Mouse (Mus musculus): ENCODE data around the gene Fosl1. TPM values are rescaled to one million over a fixed set of nuclear protein-coding genes. Genes with fewer than 3 reads are reported as not detected.

Fosl1 gene
- polyA plus RNA-seq (2015; fragmentation: Nextera tagmentation; extraction: Ambion mirVana) = not detected in 2 replicates

DNA sequence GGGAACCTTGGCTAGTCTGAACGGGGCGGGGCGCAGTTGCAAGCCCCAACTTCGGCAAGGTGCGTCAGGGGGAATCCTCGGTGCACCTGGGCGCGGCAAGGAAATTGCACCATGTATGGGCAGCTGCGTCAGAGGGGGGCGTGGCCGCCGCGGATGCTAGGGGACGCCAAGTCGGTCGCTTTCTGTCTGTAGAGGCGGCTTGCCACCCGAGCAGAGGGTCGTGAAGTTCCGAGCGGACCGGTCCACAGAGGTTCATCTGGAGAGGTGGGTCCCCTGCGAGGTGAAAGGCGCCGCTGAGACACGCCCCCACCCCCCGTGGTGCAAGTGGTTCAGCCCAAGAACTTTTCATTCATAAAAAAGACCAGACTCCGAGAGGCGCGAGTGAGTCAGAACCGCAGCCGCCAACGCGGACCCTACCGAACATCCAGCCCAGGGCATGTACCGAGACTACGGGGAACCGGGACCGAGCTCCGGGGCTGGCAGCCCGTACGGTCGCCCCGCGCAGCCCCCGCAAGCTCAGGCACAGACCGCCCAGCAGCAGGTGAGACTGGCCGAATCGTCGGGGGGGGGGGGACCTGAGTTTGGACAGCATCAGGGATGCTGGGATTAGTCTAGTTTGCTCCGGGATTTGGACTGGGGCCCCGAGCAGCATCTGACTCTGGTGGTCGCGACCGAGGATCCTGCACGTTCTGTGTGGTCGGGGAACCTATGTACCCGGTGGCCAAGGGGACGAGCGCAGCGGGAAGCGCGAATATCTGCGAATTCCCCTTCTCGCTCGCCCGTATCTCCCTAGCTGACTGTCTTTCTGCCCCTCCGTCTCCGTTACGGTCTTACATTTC is at the start of gene Fosl1:
Gene Fosl1 (plus strand): TSS at position 33 of the 839 bp plus-strand sequence.

GRCm38 (mm10) chr19:5402293-5402692 is 45.1 kb upstream of the Fosl1 start, which contains the start of gene Tsga10ip:
Gene Tsga10ip (minus strand): TSS chr19:5402526.

DNA sequence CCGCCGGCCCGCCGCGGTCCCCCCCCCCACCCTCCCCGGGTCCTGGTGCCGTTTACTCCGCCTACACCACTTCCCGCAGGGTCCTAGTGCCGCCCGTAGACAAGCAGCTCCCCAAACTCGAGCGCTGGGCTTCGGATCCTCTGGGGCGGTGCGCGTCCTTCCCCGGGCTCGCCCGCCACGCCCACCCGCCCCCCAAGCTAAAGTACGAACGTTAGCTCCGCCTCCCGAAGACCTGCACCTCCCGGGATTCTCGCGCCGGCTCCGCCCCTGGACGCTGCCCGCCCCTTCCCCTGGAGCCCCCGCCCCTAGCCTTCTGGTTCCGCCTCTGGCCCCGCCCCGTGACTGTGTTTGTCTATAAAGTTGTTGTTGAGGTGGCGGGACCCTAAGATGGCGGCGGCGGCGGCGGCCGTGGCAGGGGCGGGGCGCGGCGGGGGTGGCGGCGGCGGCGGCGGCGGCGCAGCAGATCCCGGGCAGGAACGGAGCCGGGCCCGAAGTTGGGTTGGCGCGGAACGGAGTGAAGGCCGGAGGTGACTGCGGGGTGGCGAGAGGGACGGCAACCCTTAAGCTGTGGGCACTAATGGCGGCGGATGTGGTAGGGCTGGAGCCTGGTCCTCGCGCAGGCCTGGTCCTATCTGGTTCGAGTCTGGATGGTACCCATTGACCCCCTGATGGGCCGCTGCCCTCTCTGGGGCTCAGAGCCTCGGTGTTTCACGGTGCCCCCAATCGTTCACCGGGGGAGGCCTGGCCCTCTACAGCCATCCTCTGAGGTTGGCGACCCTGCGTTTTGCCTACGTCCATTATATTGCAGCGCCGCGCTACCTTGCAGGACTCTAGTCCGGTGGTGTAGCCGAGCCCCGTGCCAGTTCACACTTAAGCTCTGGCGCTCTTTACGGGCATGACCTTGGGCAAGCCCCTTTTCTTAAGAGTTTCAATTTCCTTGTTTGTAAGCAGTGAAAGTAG is 22.3 kb upstream of the Fosl1 start, which contains the start of the genes Drap1 and AI837181:
Gene Drap1 (minus strand): TSS at position 198 of the 960 bp plus-strand sequence.
Gene AI837181 (plus strand): TSS at position 363 of the 960 bp plus-strand sequence.

GRCm38 (mm10) chr19:5457746-5458442 is 10.5 kb downstream of the Fosl1 start, which contains the start of gene Ccdc85b:
Gene Ccdc85b (minus strand): TSS chr19:5457894.

GRCm38 (mm10) chr19:5460465-5460911 is 13.1 kb downstream of the Fosl1 start, which contains the start of gene Fibp:
Gene Fibp (plus strand): TSS chr19:5460615.

DNA sequence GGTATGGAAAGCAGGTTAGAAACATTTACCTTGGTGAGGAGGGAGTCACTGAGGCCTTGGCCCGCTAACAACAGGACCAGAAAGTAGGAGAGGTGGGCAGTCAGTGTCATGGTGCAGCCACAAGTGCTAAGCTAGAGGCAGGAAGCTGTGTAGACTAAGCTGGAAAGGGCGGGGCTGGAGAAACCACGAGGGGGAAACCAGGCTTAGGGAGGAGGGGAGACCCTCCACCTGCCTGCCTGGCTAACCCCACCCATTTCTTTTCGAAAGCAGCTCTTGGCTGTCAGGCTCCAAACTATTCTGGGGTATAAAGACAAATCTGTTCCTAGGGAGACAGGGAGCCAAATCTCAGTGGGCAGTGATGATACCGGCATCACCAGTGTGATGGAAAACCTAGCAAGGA is 21.0 kb downstream of the Fosl1 start, which contains the start of gene Ctsw:
Gene Ctsw (minus strand): TSS at position 134 of the 400 bp plus-strand sequence.

DNA sequence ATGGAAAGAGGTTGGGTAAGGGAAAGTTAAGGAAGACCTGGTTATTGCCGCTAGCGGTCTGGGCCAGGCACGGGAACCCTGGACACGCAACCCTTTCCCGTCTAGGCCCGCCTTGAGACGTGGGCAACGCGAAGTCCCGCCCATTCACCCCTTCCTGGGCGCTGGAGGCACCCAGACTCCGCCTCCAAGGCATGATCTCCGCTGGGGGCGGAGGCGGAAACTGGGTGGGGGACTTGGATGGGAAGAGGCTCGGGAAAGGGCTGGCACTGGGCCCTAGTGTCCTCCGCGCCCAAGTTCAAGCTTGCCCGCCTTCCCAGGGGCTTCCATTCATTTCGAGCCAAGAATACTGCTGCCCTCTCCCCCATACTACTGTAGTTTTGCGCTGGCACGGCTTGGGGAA is 26.4 kb downstream of the Fosl1 start, which contains the start of gene Efemp2:
Gene Efemp2 (plus strand): TSS at position 235 of the 400 bp plus-strand sequence.

GRCm38 (mm10) chr19:5487768-5488550 is 40.6 kb downstream of the Fosl1 start, which contains the start of gene Mus81:
Gene Mus81 (minus strand): TSS chr19:5488402.

GRCm38 (mm10) chr19:5490313-5490897 is 43.1 kb downstream of the Fosl1 start, which contains the start of gene Cfl1:
Gene Cfl1 (plus strand): TSS chr19:5490455.

DNA sequence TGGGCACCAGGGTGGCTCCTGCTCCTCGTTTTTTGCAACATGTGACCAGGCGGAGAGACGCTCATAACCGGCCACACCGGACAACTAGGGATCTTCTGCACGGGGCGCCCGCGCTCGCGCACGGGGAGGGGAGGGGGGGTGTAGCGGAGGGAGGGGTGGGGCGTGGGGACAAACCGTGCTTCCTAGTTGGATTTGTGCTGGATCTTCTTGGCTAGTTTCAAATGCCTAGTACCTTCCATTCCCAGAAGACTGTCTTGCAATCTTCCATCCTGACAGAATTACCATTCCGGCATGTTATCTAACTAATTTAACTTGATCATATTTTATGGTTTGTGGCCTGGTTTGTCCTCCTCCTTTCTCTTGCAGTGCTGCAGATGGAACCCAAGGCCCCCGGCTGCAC is 56.3 kb downstream of the Fosl1 start, which contains the start of gene 1700020D05Rik:
Gene 1700020D05Rik (minus strand): TSS at position 101 of the 400 bp plus-strand sequence.

Other genes starting within 250 kb of the Fosl1 start
- 39.0 and 46.4 TPM in 2 replicates for gene Pacs1, start 174.4 kb upstream of the Fosl1 start, polyA plus RNA-seq (2015; fragmentation: Nextera tagmentation; extraction: Ambion mirVana)
- 285 and 310 TPM in 2 replicates for gene Sf3b2, start 152.1 kb upstream of the Fosl1 start, polyA plus RNA-seq (2015; fragmentation: Nextera tagmentation; extraction: Ambion mirVana)
- 27.2 and 33.5 TPM in 2 replicates for gene Gal3st3, start 149.2 kb upstream of the Fosl1 start, polyA plus RNA-seq (2015; fragmentation: Nextera tagmentation; extraction: Ambion mirVana)
- not detected in 2 replicates for gene Catsper1, start 111.8 kb upstream of the Fosl1 start, polyA plus RNA-seq (2015; fragmentation: Nextera tagmentation; extraction: Ambion mirVana)
- 13.4 and 14.4 TPM in 2 replicates for gene Cst6, start 98.0 kb upstream of the Fosl1 start, polyA plus RNA-seq (2015; fragmentation: Nextera tagmentation; extraction: Ambion mirVana)
- 38.0 and 39.8 TPM in 2 replicates for gene Eif1ad, start 80.8 kb upstream of the Fosl1 start, polyA plus RNA-seq (2015; fragmentation: Nextera tagmentation; extraction: Ambion mirVana)
- gene Banf1, start 80.4 kb upstream of the Fosl1 start, polyA plus RNA-seq (2015; fragmentation: Nextera tagmentation; extraction: Ambion mirVana) = 289 and 303 TPM in 2 replicates
- 51.9 and 57.3 TPM in 2 replicates for gene Sart1, start 58.8 kb upstream of the Fosl1 start, polyA plus RNA-seq (2015; fragmentation: Nextera tagmentation; extraction: Ambion mirVana)
- not detected in 2 replicates for gene Tsga10ip, start 45.0 kb upstream of the Fosl1 start, polyA plus RNA-seq (2015; fragmentation: Nextera tagmentation; extraction: Ambion mirVana)
- 343 and 347 TPM in 2 replicates for gene Drap1, start 22.6 kb upstream of the Fosl1 start, polyA plus RNA-seq (2015; fragmentation: Nextera tagmentation; extraction: Ambion mirVana)
- gene AI837181, start 22.4 kb upstream of the Fosl1 start, polyA plus RNA-seq (2015; fragmentation: Nextera tagmentation; extraction: Ambion mirVana) = 89.6 and 104 TPM in 2 replicates
- 21.3 and 22.9 TPM in 2 replicates for gene Ccdc85b, start 10.3 kb downstream of the Fosl1 start, polyA plus RNA-seq (2015; fragmentation: Nextera tagmentation; extraction: Ambion mirVana)
- 161 and 163 TPM in 2 replicates for gene Fibp, start 13.1 kb downstream of the Fosl1 start, polyA plus RNA-seq (2015; fragmentation: Nextera tagmentation; extraction: Ambion mirVana)
- 1.4 and 2.2 TPM in 2 replicates for gene Ctsw, start 21.0 kb downstream of the Fosl1 start, polyA plus RNA-seq (2015; fragmentation: Nextera tagmentation; extraction: Ambion mirVana)
- gene Efemp2, start 26.4 kb downstream of the Fosl1 start, polyA plus RNA-seq (2015; fragmentation: Nextera tagmentation; extraction: Ambion mirVana) = 44.4 and 50.1 TPM in 2 replicates
- 33.8 and 43.8 TPM in 2 replicates for gene Mus81, start 40.9 kb downstream of the Fosl1 start, polyA plus RNA-seq (2015; fragmentation: Nextera tagmentation; extraction: Ambion mirVana)
- gene Cfl1, start 42.9 kb downstream of the Fosl1 start, polyA plus RNA-seq (2015; fragmentation: Nextera tagmentation; extraction: Ambion mirVana) = 2,893 and 3,202 TPM in 2 replicates
- gene 1700020D05Rik, start 56.2 kb downstream of the Fosl1 start, polyA plus RNA-seq (2015; fragmentation: Nextera tagmentation; extraction: Ambion mirVana) = not detected in 2 replicates
- gene Snx32, start 63.0 kb downstream of the Fosl1 start, polyA plus RNA-seq (2015; fragmentation: Nextera tagmentation; extraction: Ambion mirVana) = 74.9 and 90.0 TPM in 2 replicates
- gene Ovol1, start 113.1 kb downstream of the Fosl1 start, polyA plus RNA-seq (2015; fragmentation: Nextera tagmentation; extraction: Ambion mirVana) = 0.25 TPM in 1 of 2 replicates, not detected in the other
- 3.7 and 3.8 TPM in 2 replicates for gene Ap5b1, start 120.5 kb downstream of the Fosl1 start, polyA plus RNA-seq (2015; fragmentation: Nextera tagmentation; extraction: Ambion mirVana)
- 67.3 and 75.0 TPM in 2 replicates for gene Rnaseh2c, start 154.3 kb downstream of the Fosl1 start, polyA plus RNA-seq (2015; fragmentation: Nextera tagmentation; extraction: Ambion mirVana)
- gene Kat5, start 162.7 kb downstream of the Fosl1 start, polyA plus RNA-seq (2015; fragmentation: Nextera tagmentation; extraction: Ambion mirVana) = 61.9 and 70.5 TPM in 2 replicates
- gene Rela, start 189.9 kb downstream of the Fosl1 start, polyA plus RNA-seq (2015; fragmentation: Nextera tagmentation; extraction: Ambion mirVana) = 27.0 and 30.9 TPM in 2 replicates
- 22.6 and 22.9 TPM in 2 replicates for gene Sipa1, start 216.2 kb downstream of the Fosl1 start, polyA plus RNA-seq (2015; fragmentation: Nextera tagmentation; extraction: Ambion mirVana)
- 10.7 and 12.0 TPM in 2 replicates for gene Map3k11, start 241.2 kb downstream of the Fosl1 start, polyA plus RNA-seq (2015; fragmentation: Nextera tagmentation; extraction: Ambion mirVana)
- 16.5 and 22.2 TPM in 2 replicates for gene Pcnx3, start 241.4 kb downstream of the Fosl1 start, polyA plus RNA-seq (2015; fragmentation: Nextera tagmentation; extraction: Ambion mirVana)